Mouse (Mus musculus): ENCODE results near the gene Olfr23.
"Not testable (repeated sequence)": the region's sequence is repeated elsewhere in the genome, so short reads cannot be mapped to it uniquely, and the experiment has no call there.

The Olfr23 gene

DNA sequence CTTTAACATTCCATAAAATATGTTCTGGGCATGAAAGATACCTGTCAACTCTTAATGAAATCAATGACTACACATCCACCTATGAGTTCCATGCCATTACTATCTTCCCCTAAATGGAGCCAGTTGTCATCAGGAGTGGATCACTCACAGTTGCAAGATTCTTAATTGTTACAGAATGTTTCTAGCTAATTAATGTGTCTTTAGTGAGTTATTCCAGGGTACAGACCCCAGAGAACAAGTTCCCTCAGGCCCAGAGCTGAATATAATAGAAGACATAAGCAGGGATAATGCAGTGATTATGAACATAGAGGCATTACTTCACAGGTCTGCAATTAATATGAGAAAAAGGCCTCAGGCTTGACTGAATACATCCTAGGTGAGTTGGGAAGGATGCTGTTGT is at the start of gene Olfr23:
Gene Olfr23, plus strand, starts transcription at position 301 of the 400 bp plus-strand sequence.
- DNase-seq (ENCODE audit: extremely low read depth, low read depth, low spot score), result no peak

DNA sequence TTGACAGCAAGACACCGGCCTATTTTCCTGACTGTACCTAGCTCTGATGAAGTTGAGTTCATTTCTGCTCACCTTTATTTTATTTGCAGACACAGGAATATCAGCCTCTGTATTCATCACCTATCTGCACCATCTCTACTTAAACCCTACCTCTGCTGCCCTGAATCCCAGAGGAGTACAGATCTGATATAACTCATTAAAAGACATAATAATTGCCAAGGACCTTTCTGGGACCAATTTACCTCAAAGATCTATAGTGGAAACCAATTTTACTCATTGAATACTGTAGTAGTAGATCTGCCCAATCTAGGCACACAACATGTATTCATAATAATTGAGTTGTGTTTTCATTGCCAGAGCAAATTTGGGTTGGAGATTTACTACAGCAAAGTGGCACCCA is 45.8 kb upstream of the Olfr23 start, which contains the start of gene Olfr394:
Gene Olfr394, minus strand, starts transcription at position 101 of the 400 bp plus-strand sequence.
- DNase-seq (ENCODE audit: extremely low read depth, low read depth, low spot score), result no peak

DNA sequence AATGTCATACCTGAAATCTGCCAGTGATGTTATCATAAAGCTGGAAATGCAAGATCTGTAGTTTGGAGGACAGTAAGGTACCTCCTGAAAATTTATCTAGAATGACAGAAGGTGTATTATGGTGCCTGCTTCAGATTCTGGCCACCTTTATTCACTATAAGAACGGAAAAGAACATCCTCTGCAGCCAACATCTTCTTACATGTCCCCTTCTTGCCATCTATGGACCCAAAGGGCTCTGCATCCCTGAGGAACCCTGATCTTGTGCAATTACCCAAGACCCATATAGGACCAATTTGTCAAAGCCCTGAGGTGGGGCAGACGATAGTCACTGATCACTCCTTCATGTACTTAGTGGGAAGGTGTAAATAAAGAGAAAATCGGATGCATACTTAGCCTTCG is 27.3 kb upstream of the Olfr23 start, which contains the start of gene Olfr395:
Gene Olfr395, minus strand, starts transcription at position 101 of the 400 bp plus-strand sequence.
- not testable (repeated sequence) for DNase-seq (ENCODE audit: extremely low read depth, low read depth, low spot score)

DNA sequence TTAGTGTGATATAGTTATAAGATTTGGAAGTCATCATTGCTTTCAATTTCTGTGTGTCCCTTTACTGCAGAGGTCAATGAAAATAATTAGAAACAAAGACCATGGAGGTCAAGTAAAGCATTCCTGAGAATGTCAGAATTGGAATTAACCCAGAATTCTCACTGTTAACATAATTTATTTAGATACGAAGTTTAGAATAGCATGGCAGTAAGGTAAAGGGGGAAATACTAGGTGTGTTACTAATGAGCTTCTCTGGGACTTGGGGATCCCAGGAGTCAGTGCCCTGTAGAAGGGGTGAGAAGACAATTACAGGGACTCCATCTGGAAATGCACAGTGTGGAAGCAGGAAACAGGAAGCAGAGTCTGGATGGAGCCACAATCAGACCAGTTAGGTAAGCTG is 24.0 kb downstream of the Olfr23 start, which contains the start of gene Olfr397:
Gene Olfr397, plus strand, starts transcription at position 301 of the 400 bp plus-strand sequence.
- DNase-seq (ENCODE audit: extremely low read depth, low read depth, low spot score), result no peak

DNA sequence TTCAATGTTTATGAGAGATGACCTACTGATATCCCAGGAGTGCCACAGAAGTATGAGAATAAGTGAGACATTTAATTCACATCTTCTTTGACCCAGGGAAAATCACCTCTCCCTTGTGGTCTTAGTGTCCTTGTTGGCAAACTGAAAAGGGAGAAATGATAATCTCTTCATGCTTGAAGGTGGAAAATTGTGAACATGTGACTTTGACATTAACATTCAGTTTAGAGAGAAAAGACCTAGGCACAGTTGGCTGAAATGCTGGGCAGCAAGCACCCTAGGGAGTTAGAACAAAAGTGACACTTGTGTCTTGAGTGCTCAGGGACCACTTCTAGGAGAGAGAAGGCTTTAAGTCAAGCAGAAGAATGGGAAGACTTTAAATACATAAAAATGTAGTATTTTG is 53.8 kb downstream of the Olfr23 start, which contains the start of gene Olfr398:
Gene Olfr398, minus strand, starts transcription at position 101 of the 400 bp plus-strand sequence.
- DNase-seq (ENCODE audit: extremely low read depth, low read depth, low spot score), result no peak

Data from fat pad, adult 2 months (tissue).